Mouse (Mus musculus): ENCODE data around the gene Rdm1. TPM values are rescaled to one million over a fixed set of nuclear protein-coding genes. Genes with fewer than 3 reads are reported as not detected.
"Not testable (repeated sequence)": the region's sequence is repeated elsewhere in the genome, so short reads cannot be mapped to it uniquely, and the experiment has no call there.

Rdm1 gene
- total RNA-seq (2021): 10 to 100 TPM; 24.0 to 31.6 TPM
- long read RNA-seq, experiment 1, transcript Rdm1-201 (7 exons, 1,124 nt): major isoform, 42 of 52 reads
- long read RNA-seq, experiment 1, partial matches to known transcripts: 2 of 52 reads
- long read RNA-seq, experiment 1, other reads (novel, unspliced or antisense): 8 of 52 reads
- long read RNA-seq, experiment 2, transcript Rdm1-201 (7 exons, 1,124 nt): major isoform, 7 of 10 reads
- long read RNA-seq, experiment 2, partial matches to known transcripts: 1 of 10 reads
- long read RNA-seq, experiment 2, other reads (novel, unspliced or antisense): 2 of 10 reads

GRCm38 (mm10) chr11:101626995-101627856, at the start of gene Rdm1:
Gene Rdm1 (plus strand): TSS chr11:101627195.
- peak; percentile 88 to 89 for DNase-seq

- no peak for DNase-seq
Observed at GRCm38 (mm10) chr11:101581081-101581764, 45.8 kb upstream of the Rdm1 start.

GRCm38 (mm10) chr11:101582054-101583035, 44.6 kb upstream of the Rdm1 start, which contains the start of gene Tmem106a:
Gene Tmem106a (plus strand): TSS chr11:101582242.
- peak; percentile 82 to 88 for DNase-seq

GRCm38 (mm10) chr11:101583205-101583604, 43.8 kb upstream of the Rdm1 start:
- DNase-seq: no peak

- not testable (repeated sequence) for DNase-seq
Observed at GRCm38 (mm10) chr11:101585031-101585430, 42.0 kb upstream of the Rdm1 start.

- no peak for DNase-seq
Observed at GRCm38 (mm10) chr11:101585805-101586204, 41.2 kb upstream of the Rdm1 start.

GRCm38 (mm10) chr11:101587676-101588075, 39.3 kb upstream of the Rdm1 start:
- no peak for DNase-seq

GRCm38 (mm10) chr11:101588868-101589267, 38.1 kb upstream of the Rdm1 start:
- DNase-seq: no peak

GRCm38 (mm10) chr11:101589444-101589843, 37.6 kb upstream of the Rdm1 start:
- peak; percentile 49 to 68 for DNase-seq

- DNase-seq: no peak
Observed at GRCm38 (mm10) chr11:101589989-101590624, 36.9 kb upstream of the Rdm1 start.

GRCm38 (mm10) chr11:101599156-101599555, 27.8 kb upstream of the Rdm1 start, which contains the start of gene Gm11634:
Gene Gm11634 (minus strand): TSS chr11:101599256.
- no peak for DNase-seq

- DNase-seq: peak; percentile 80 to 84
Observed at GRCm38 (mm10) chr11:101602491-101602890, 24.5 kb upstream of the Rdm1 start.

GRCm38 (mm10) chr11:101604116-101604515, 22.9 kb upstream of the Rdm1 start:
- DNase-seq: no peak

- peak; percentile 90 to 94 for DNase-seq
Observed at GRCm38 (mm10) chr11:101604531-101605453, 22.2 kb upstream of the Rdm1 start.

GRCm38 (mm10) chr11:101607134-101607533, 19.9 kb upstream of the Rdm1 start:
- DNase-seq: not testable (repeated sequence)

GRCm38 (mm10) chr11:101610445-101610844, 16.6 kb upstream of the Rdm1 start:
- no peak for DNase-seq

GRCm38 (mm10) chr11:101613596-101613995, 13.4 kb upstream of the Rdm1 start:
- no peak for DNase-seq

- no peak for DNase-seq
Observed at GRCm38 (mm10) chr11:101614116-101614515, 12.9 kb upstream of the Rdm1 start.

- no peak for DNase-seq
Observed at GRCm38 (mm10) chr11:101615380-101615779, 11.6 kb upstream of the Rdm1 start.

Measured in adrenal gland, postnatal 36 days (tissue).